Mouse (Mus musculus): Measurements from ENCODE around the gene Glo1. TPM values are rescaled to one million over a fixed set of nuclear protein-coding genes. Genes with fewer than 3 reads are reported as not detected.

The Glo1 gene
- polyA plus RNA-seq, 1 experiment from 2014 or later: 156 TPM

DNA sequence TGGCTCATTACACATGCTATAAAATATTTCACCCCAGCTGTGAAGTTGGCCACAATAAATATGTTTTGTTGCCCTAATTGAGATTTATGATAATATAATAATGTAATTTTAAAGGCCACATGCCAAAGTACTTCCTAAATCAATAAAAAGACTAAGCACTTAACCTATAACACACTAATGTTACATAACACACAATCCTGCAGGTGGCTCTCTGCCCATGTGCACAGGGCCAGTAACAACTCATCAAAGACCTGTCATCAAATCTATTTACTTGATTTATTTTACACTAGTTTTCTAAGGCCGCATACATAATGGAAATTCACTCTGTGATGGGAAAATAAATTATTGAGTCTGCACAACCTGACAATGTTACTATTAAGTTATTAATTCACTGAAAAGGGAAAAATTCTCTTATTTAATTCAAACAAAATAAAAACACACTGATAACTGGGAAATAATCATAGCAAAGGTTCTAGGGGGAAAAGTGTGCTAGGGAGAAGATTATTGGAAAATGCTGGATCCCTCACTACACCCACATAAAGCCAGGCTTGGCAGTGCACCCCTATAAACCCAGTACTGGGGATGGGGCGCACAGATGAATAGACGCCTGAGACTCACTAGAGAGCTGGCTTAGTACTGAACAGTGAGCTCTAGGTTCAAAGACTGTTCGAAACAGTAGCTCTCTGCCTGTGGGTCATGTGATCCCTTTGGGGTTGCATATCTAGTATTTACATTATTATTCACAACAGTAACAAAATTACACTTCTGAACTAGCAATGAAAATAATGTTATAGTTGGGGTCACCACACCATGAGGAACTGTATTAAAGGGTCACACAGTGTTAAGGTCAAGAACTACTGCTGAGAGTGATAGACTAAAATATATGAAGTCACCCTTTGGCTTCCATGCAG lies 73.4 kb downstream of the Glo1 start:
- Histone ChIP-seq H3K27me3 (no peaks in the 10 kb centered on the region), H3K4me3 (replicated peaks) (no peak overlapping the region), H3K4me2 (replicated peaks) (no peak overlapping the region), H3K9ac (replicated peaks) (no peak overlapping the region), H3K36me3 (no peaks in the 10 kb centered on the region), H3K27ac (no peak overlapping the region), H3K9me3 (no peaks in the 10 kb centered on the region), H3K4me1 (replicated peaks) (0 out of 2 replicates have a peak, but pooled peaks cover 7% of the 10 kb centered on the region)
- WGBS: 94% methylated on average over 4 of the region's 4 CpGs
- no peak for ATAC-seq

DNA sequence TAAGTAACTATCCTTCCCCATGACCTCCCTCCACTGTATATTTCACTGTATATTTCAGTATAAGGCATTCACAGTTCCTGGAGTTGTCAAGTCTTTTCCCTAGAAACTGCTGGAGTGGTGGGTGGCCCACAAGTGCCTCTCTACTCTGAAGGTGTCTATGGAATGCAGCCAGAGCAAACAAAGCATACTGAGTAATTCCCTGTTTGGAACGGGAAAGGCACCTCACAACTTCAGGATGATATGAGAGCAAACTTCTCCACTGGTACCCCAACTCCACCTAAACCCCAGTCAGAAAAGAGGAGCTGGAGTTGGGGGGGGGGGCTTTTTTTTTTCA lies 75.9 kb downstream of the Glo1 start:
- Histone ChIP-seq H3K36me3 (no peaks in the 10 kb centered on the region), H3K4me3 (replicated peaks) (no peak overlapping the region), H3K9ac (replicated peaks) (no peak overlapping the region), H3K4me2 (replicated peaks) (no peak overlapping the region), H3K27ac (no peak overlapping the region), H3K27me3 (no peaks in the 10 kb centered on the region), H3K4me1 (replicated peaks) (peaks cover 17% of the 10 kb centered on the region), H3K9me3 (no peaks in the 10 kb centered on the region)
- WGBS: 30% methylated on average over 1 of the region's 1 CpGs
- no peak for ATAC-seq

DNA sequence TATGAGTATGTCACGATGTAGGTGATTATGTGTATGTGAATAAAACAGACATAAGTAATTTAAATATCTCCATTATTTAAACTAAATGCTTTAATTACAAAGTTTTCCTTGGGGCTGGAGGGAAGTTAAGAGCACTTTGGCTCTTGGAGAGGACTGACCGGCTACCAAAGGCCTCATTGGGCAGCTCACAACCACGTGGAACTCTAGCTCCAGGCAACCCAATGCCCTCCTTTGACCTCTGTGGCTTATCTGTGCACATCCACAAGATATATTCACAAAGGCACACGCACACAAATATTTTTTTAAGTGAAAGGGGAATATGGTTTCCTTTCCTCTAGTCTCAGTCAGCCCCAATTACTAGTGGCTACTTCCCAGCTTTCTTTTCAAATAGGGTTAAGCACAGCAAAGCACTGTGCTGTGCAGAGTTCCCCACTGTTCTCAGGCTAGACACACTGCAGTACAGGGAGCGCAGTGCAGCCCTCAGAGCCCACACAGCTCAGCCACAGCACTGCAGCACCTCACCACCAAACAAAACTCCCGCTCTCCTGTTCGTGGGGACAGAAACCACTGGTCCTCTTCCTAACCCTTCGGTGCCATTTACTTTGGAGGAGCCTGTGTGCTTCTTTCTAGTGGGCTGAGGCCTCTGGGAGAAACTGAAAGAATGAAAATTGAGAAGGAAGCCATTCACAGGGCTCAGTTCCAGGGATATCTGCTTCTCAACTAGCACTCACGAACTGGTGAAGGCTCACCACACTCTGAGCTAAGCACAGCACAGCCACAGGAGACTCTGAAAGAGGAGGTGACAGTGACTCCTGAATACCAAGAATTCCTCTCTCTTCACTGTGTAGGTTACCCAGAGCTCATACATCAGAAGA lies 76.5 kb downstream of the Glo1 start:
- Histone ChIP-seq H3K27ac (no peak overlapping the region), H3K4me3 (replicated peaks) (no peak overlapping the region), H3K27me3 (no peaks in the 10 kb centered on the region), H3K9me3 (no peaks in the 10 kb centered on the region), H3K9ac (replicated peaks) (no peak overlapping the region), H3K36me3 (no peaks in the 10 kb centered on the region), H3K4me1 (replicated peaks) (peaks cover 17% of the 10 kb centered on the region), H3K4me2 (replicated peaks) (no peak overlapping the region)
- WGBS: 52% methylated on average over 9 of the region's 9 CpGs
- ATAC-seq: no peak

DNA sequence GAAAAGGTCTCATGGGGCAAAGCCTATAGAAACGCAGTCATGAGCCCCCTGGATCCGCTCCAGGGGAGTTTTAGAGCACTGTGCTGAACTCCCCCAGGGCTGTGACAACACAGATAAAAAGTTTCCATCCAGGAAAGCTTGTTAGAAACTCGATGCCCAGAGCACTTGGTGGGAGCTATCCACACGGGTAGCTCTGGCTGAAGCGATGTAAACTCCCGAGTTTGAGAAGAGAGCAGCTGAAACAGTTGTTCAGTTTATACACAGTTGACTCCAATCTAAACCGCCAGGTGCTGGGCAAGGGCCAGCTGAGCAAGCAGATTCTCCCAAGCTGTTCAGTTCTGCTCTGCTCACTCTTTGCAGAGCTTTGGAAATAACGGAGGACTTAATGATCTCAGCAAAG lies 87.6 kb downstream of the Glo1 start:
- Histone ChIP-seq H3K4me1 (replicated peaks) (peaks cover 23% of the 10 kb centered on the region), H3K4me3 (replicated peaks) (no peak overlapping the region), H3K9ac (replicated peaks) (no peak overlapping the region), H3K27ac (no peak overlapping the region), H3K36me3 (no peaks in the 10 kb centered on the region), H3K27me3 (no peaks in the 10 kb centered on the region), H3K4me2 (replicated peaks) (no peak overlapping the region), H3K9me3 (no peaks in the 10 kb centered on the region)
- 64% methylated on average over 8 of the region's 8 CpGs for WGBS
- no peak for ATAC-seq

DNA sequence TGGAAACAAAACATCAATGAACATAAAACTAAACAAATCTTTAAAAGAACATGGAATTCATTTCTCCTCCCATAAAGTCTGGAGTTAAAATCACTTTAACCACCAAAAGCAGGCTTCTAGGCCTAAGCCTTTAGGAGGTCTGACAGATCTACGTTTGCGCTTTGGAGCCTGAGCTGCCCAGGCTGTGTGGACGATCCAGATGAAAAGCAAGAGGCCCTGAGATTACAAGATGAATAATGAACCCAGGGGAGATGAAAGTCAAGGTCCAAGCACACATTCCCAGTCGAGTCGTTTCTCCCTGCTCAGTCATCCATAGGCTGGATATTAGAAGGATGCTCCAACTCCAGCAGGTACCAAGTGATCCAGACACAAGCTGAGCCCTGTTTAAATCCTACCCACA lies 90.0 kb downstream of the Glo1 start:
- no peaks in the 10 kb centered on the region for H3K27me3 ChIP-seq
- 38% methylated on average over 5 of the region's 5 CpGs for WGBS
- no peak overlapping the region for H3K9ac ChIP-seq (replicated peaks)
- H3K4me2 ChIP-seq (replicated peaks): no peak overlapping the region
- no peak overlapping the region for H3K4me3 ChIP-seq (replicated peaks)
- no peak for ATAC-seq
- peak overlapping the region; percentile 7; the same call in 1 of the 2 replicates for H3K27ac ChIP-seq
- no peaks in the 10 kb centered on the region for H3K36me3 ChIP-seq
- peaks cover 16% of the 10 kb centered on the region for H3K4me1 ChIP-seq (replicated peaks)
- no peaks in the 10 kb centered on the region for H3K9me3 ChIP-seq

Other genes with a start within 250 kb of the Glo1 start
- 137 and 160 TPM in 2 replicates for gene Btbd9, start 50.4 kb downstream of the Glo1 start, polyA plus RNA-seq (2015; fragmentation: Nextera tagmentation; extraction: Ambion mirVana)
- 1.6 and 2.2 TPM in 2 replicates for gene Dnah8, start 2.5 kb downstream of the Glo1 start, polyA plus RNA-seq (2015; fragmentation: Nextera tagmentation; extraction: Ambion mirVana)